Mouse (Mus musculus) G1E (cell line): ENCODE data around the gene Tmem251. TPM values are rescaled to one million over a fixed set of nuclear protein-coding genes. Genes with fewer than 3 reads are reported as not detected.
A peak's percentile ranks its signal among the peaks of the same experiment; 100 is the strongest.

Experiments
- ATAC-seq: 2 replicates; pipeline ENCODE4 v1.8.0; 2016; ENCODE audit warnings: mild to moderate bottlenecking; ENCODE audit not compliant: insufficient number of reproducible peaks, poor library complexity, low FRiP score, severe bottlenecking; ENCODE audit errors: extremely low read depth
- DNase-seq: peaks from one replicate; pipeline ENCODE4 v3.0.0; 2012; ENCODE audit warnings: low spot score
- H3K27me3 ChIP-seq: 2 replicates; pipeline ENCODE4 v1.6.1; 2012; ENCODE audit warnings: mild to moderate bottlenecking, low read length, inconsistent platforms; ENCODE audit not compliant: insufficient read depth
- H3K36me3 ChIP-seq: replicated peaks from 2 replicates; pipeline ENCODE3; 2012; ENCODE audit warnings: mild to moderate bottlenecking, inconsistent platforms
- H3K4me1 ChIP-seq: 2 replicates; pipeline ENCODE4 v1.6.1; 2012; ENCODE audit warnings: low read depth, low read length, inconsistent platforms, mixed read lengths; ENCODE audit not compliant: insufficient read depth
- H3K4me3 ChIP-seq: 2 replicates; pipeline ENCODE4 v1.5.1; 2012; ENCODE audit warnings: low read depth, mild to moderate bottlenecking, inconsistent platforms, low read length, moderate library complexity, mixed read lengths
- H3K9me3 ChIP-seq: replicated peaks from 2 replicates; pipeline ENCODE4 v1.6.1; 2012; ENCODE audit warnings: inconsistent platforms
- CTCF ChIP-seq: IDR thresholded peaks from 2 replicates; pipeline ENCODE4 v1.5.1; 2012; ENCODE audit warnings: low read depth, low read length, inconsistent platforms, mixed read lengths
- GATA1 ChIP-seq: IDR thresholded peaks from 2 replicates; pipeline ENCODE4 v1.6.1; 2012; ENCODE audit warnings: borderline replicate concordance, low read length, inconsistent platforms, mixed read lengths
- GATA2 ChIP-seq: IDR thresholded peaks from 2 replicates; pipeline ENCODE4 v1.6.1; 2012; ENCODE audit warnings: low read depth, low read length, inconsistent platforms, borderline replicate concordance
- POLR2AphosphoS5 ChIP-seq: IDR thresholded peaks from 2 replicates; pipeline ENCODE4 v1.6.1; 2012; ENCODE audit warnings: low read depth, low read length, inconsistent platforms; ENCODE audit not compliant: insufficient replicate concordance
- TAL1 ChIP-seq: conservative IDR thresholded peaks from 2 replicates; pipeline ENCODE4 v1.6.1; 2012; ENCODE audit warnings: low read depth, low read length, inconsistent platforms, mixed read lengths
- polyA plus RNA-seq: library from polyadenylated mRNA; stranded (reverse); fragments of >175 nt; gene quantifications from 2 replicates; pipeline ENCODE4 v1.2.3, GENCODE M21; 2012
- total RNA-seq, 2 experiments: library from RNA; stranded (forward) in 1 of 2; stranded (reverse) in 1 of 2; fragments of 200-1000 nt in 1 of 2; fragments of >200 nt in 1 of 2; fragmentation: Nextera tagmentation in 1 of 2; gene quantifications; 2 replicates each; pipeline ENCODE4 v1.2.3; 2014 to 2017

Tmem251 gene
- total and polyA plus RNA-seq, 3 experiments = 2.3 to 22.6 (median 5.1) TPM

GRCm38 (mm10) chr12:102699156-102699555 lies 44.4 kb upstream of the Tmem251 start:
- Histone ChIP-seq H3K4me1 (peaks cover 45% of the 10 kb centered on the region), H3K36me3 (peaks cover 3% of the 10 kb centered on the region), H3K4me3 (no peak overlapping the region), H3K27me3 (peaks cover 12% of the 10 kb centered on the region; the same call in 1 of the 2 replicates), H3K9me3 (no peaks in the 10 kb centered on the region)
- ATAC-seq (no peak), DNase-seq (no peak)
- TF ChIP-seq TAL1 = no peak
- TF ChIP-seq POLR2AphosphoS5 = no peak
- no peak for TF ChIP-seq GATA2
- TF ChIP-seq CTCF = no peak
- no peak for TF ChIP-seq GATA1

- Histone ChIP-seq H3K9me3 (no peaks in the 10 kb centered on the region), H3K4me1 (peaks cover 52% of the 10 kb centered on the region), H3K4me3 (no peak overlapping the region), H3K27me3 (peaks cover 18% of the 10 kb centered on the region; the same call in 1 of the 2 replicates), H3K36me3 (peaks cover 3% of the 10 kb centered on the region)
- no peak for DNase-seq
- no peak for ATAC-seq
- TF ChIP-seq TAL1 = no peak
- TF ChIP-seq CTCF = no peak
- no peak for TF ChIP-seq GATA1
- TF ChIP-seq GATA2 = no peak
Observed at GRCm38 (mm10) chr12:102700453-102700852, 43.1 kb upstream of the Tmem251 start.

GRCm38 (mm10) chr12:102701691-102702207 lies 41.8 kb upstream of the Tmem251 start:
- DNase-seq (no peak), ATAC-seq (no peak)
- no peak overlapping the region for H3K4me3 ChIP-seq
- TF ChIP-seq TAL1 (no peak), GATA2 (no peak), CTCF (no peak), POLR2AphosphoS5 (no peak), GATA1 (no peak)
- peaks cover 55% of the 10 kb centered on the region for H3K4me1 ChIP-seq
- no peaks in the 10 kb centered on the region for H3K9me3 ChIP-seq
- peaks cover 24% of the 10 kb centered on the region for H3K27me3 ChIP-seq
- peaks cover 3% of the 10 kb centered on the region for H3K36me3 ChIP-seq

- Histone ChIP-seq H3K27me3 (peaks cover 29% of the 10 kb centered on the region), H3K4me1 (peaks cover 53% of the 10 kb centered on the region), H3K36me3 (no peaks in the 10 kb centered on the region), H3K4me3 (peak overlapping the region; percentile 40; the same call in 1 of the 2 replicates), H3K9me3 (no peaks in the 10 kb centered on the region)
- peak; percentile 71 for DNase-seq
- ATAC-seq = no peak
- TF ChIP-seq GATA2 = no peak
- TF ChIP-seq CTCF = peak; percentile 36; the same call in 1 of the 2 replicates
- TF ChIP-seq TAL1 = no peak
- TF ChIP-seq GATA1 = no peak
- TF ChIP-seq POLR2AphosphoS5 = no peak
Observed at GRCm38 (mm10) chr12:102702356-102703110, 41.0 kb upstream of the Tmem251 start.

- Histone ChIP-seq H3K9me3 (no peaks in the 10 kb centered on the region), H3K4me1 (peaks cover 52% of the 10 kb centered on the region), H3K36me3 (no peaks in the 10 kb centered on the region), H3K4me3 (no peak overlapping the region; the same call in 1 of the 2 replicates), H3K27me3 (peaks cover 34% of the 10 kb centered on the region)
- DNase-seq = no peak
- ATAC-seq = no peak
- TF ChIP-seq POLR2AphosphoS5 = no peak
Observed at GRCm38 (mm10) chr12:102703111-102703412, 40.5 kb upstream of the Tmem251 start.

GRCm38 (mm10) chr12:102703441-102703840 lies 40.1 kb upstream of the Tmem251 start:
- Histone ChIP-seq H3K36me3 (no peaks in the 10 kb centered on the region), H3K4me3 (no peak overlapping the region), H3K4me1 (peaks cover 50% of the 10 kb centered on the region), H3K9me3 (no peaks in the 10 kb centered on the region), H3K27me3 (peaks cover 38% of the 10 kb centered on the region)
- DNase-seq = no peak
- no peak for ATAC-seq
- TF ChIP-seq CTCF (no peak), GATA2 (no peak), TAL1 (no peak), POLR2AphosphoS5 (no peak), GATA1 (no peak)

- DNase-seq = no peak
- no peak for ATAC-seq
- no peak for TF ChIP-seq TAL1
- no peak for TF ChIP-seq GATA2
- no peak for TF ChIP-seq POLR2AphosphoS5
- no peak for TF ChIP-seq CTCF
- no peak for TF ChIP-seq GATA1
- Histone ChIP-seq H3K27me3 (peaks cover 40% of the 10 kb centered on the region), H3K9me3 (no peaks in the 10 kb centered on the region), H3K4me3 (peak overlapping the region; percentile 80), H3K4me1 (peaks cover 44% of the 10 kb centered on the region), H3K36me3 (no peaks in the 10 kb centered on the region)
Observed at GRCm38 (mm10) chr12:102703921-102704408, 39.6 kb upstream of the Tmem251 start.
